Mouse (Mus musculus): ENCODE measurements around the gene Ptgis.

Gene Ptgis

GRCm38 (mm10) chr2:167240008-167240964 lies at the start of gene Ptgis:
TSS of gene Ptgis (minus strand) at chr2:167240604.
- no peaks in the 10 kb centered on the region for H3K36me3 ChIP-seq (ENCODE audit: control insufficient read depth, insufficient read depth, low read length, poor library complexity, severe bottlenecking)
- H3K27me3 ChIP-seq (ENCODE audit: control insufficient read depth, insufficient read depth, low read length, poor library complexity, severe bottlenecking) = no peaks in the 10 kb centered on the region
- no peak for DNase-seq (ENCODE audit: low read depth, low spot score)

- no peak for DNase-seq (ENCODE audit: low read depth, low spot score)
- H3K36me3 ChIP-seq (ENCODE audit: control insufficient read depth, insufficient read depth, low read length, poor library complexity, severe bottlenecking) = no peaks in the 10 kb centered on the region
- no peaks in the 10 kb centered on the region for H3K27me3 ChIP-seq (ENCODE audit: control insufficient read depth, insufficient read depth, low read length, poor library complexity, severe bottlenecking)
These were observed 41.1 kb upstream of the Ptgis start for GRCm38 (mm10) chr2:167281461-167281860.

- no peaks in the 10 kb centered on the region for H3K36me3 ChIP-seq (ENCODE audit: control insufficient read depth, insufficient read depth, low read length, poor library complexity, severe bottlenecking)
- DNase-seq (ENCODE audit: low read depth, low spot score) = no peak
- no peaks in the 10 kb centered on the region for H3K27me3 ChIP-seq (ENCODE audit: control insufficient read depth, insufficient read depth, low read length, poor library complexity, severe bottlenecking)
These were observed 40.5 kb upstream of the Ptgis start for GRCm38 (mm10) chr2:167280986-167281310.

GRCm38 (mm10) chr2:167280090-167280985 lies 39.9 kb upstream of the Ptgis start:
- H3K27me3 ChIP-seq (ENCODE audit: control insufficient read depth, insufficient read depth, low read length, poor library complexity, severe bottlenecking) = no peaks in the 10 kb centered on the region
- no peaks in the 10 kb centered on the region for H3K36me3 ChIP-seq (ENCODE audit: control insufficient read depth, insufficient read depth, low read length, poor library complexity, severe bottlenecking)
- peak; percentile 86 for DNase-seq (ENCODE audit: low read depth, low spot score)

- H3K27me3 ChIP-seq (ENCODE audit: control insufficient read depth, insufficient read depth, low read length, poor library complexity, severe bottlenecking) = no peaks in the 10 kb centered on the region
- peak; percentile 82 for DNase-seq (ENCODE audit: low read depth, low spot score)
These were observed 38.5 kb upstream of the Ptgis start for GRCm38 (mm10) chr2:167278751-167279526.

GRCm38 (mm10) chr2:167278011-167278410 lies 37.6 kb upstream of the Ptgis start:
- Histone ChIP-seq H3K27me3 (ENCODE audit: control insufficient read depth, insufficient read depth, low read length, poor library complexity, severe bottlenecking) (no peaks in the 10 kb centered on the region), H3K36me3 (ENCODE audit: control insufficient read depth, insufficient read depth, low read length, poor library complexity, severe bottlenecking) (no peaks in the 10 kb centered on the region)
- no peak for DNase-seq (ENCODE audit: low read depth, low spot score)

More at GRCm38 (mm10) chr2:167278751-167279526, 38.5 kb upstream of the Ptgis start:
- H3K36me3 ChIP-seq (ENCODE audit: control insufficient read depth, insufficient read depth, low read length, poor library complexity, severe bottlenecking) = no peaks in the 10 kb centered on the region

GRCm38 (mm10) chr2:167277026-167277425 lies 36.6 kb upstream of the Ptgis start:
- Histone ChIP-seq H3K36me3 (ENCODE audit: control insufficient read depth, insufficient read depth, low read length, poor library complexity, severe bottlenecking) (no peaks in the 10 kb centered on the region), H3K27me3 (ENCODE audit: control insufficient read depth, insufficient read depth, low read length, poor library complexity, severe bottlenecking) (no peaks in the 10 kb centered on the region)
- no peak for DNase-seq (ENCODE audit: low read depth, low spot score)

- Histone ChIP-seq H3K27me3 (ENCODE audit: control insufficient read depth, insufficient read depth, low read length, poor library complexity, severe bottlenecking) (no peaks in the 10 kb centered on the region), H3K36me3 (ENCODE audit: control insufficient read depth, insufficient read depth, low read length, poor library complexity, severe bottlenecking) (no peaks in the 10 kb centered on the region)
- no peak for DNase-seq (ENCODE audit: low read depth, low spot score)
These were observed 35.5 kb upstream of the Ptgis start for GRCm38 (mm10) chr2:167275856-167276255.

GRCm38 (mm10) chr2:167274713-167275465 lies 34.5 kb upstream of the Ptgis start:
- H3K36me3 ChIP-seq (ENCODE audit: control insufficient read depth, insufficient read depth, low read length, poor library complexity, severe bottlenecking) = no peaks in the 10 kb centered on the region
- no peak for DNase-seq (ENCODE audit: low read depth, low spot score)

GRCm38 (mm10) chr2:167273206-167273740 lies 32.9 kb upstream of the Ptgis start:
- no peaks in the 10 kb centered on the region for H3K36me3 ChIP-seq (ENCODE audit: control insufficient read depth, insufficient read depth, low read length, poor library complexity, severe bottlenecking)
- DNase-seq (ENCODE audit: low read depth, low spot score) = no peak
- H3K27me3 ChIP-seq (ENCODE audit: control insufficient read depth, insufficient read depth, low read length, poor library complexity, severe bottlenecking) = no peaks in the 10 kb centered on the region

More at GRCm38 (mm10) chr2:167274713-167275465, 34.5 kb upstream of the Ptgis start:
- no peaks in the 10 kb centered on the region for H3K27me3 ChIP-seq (ENCODE audit: control insufficient read depth, insufficient read depth, low read length, poor library complexity, severe bottlenecking)

GRCm38 (mm10) chr2:167272706-167273105 lies 32.3 kb upstream of the Ptgis start:
- Histone ChIP-seq H3K27me3 (ENCODE audit: control insufficient read depth, insufficient read depth, low read length, poor library complexity, severe bottlenecking) (no peaks in the 10 kb centered on the region), H3K36me3 (ENCODE audit: control insufficient read depth, insufficient read depth, low read length, poor library complexity, severe bottlenecking) (no peaks in the 10 kb centered on the region)
- no peak for DNase-seq (ENCODE audit: low read depth, low spot score)

GRCm38 (mm10) chr2:167271121-167271521 lies 30.7 kb upstream of the Ptgis start:
- peak; percentile 80 for DNase-seq (ENCODE audit: low read depth, low spot score)
- no peaks in the 10 kb centered on the region for H3K27me3 ChIP-seq (ENCODE audit: control insufficient read depth, insufficient read depth, low read length, poor library complexity, severe bottlenecking)
- H3K36me3 ChIP-seq (ENCODE audit: control insufficient read depth, insufficient read depth, low read length, poor library complexity, severe bottlenecking) = no peaks in the 10 kb centered on the region

- Histone ChIP-seq H3K36me3 (ENCODE audit: control insufficient read depth, insufficient read depth, low read length, poor library complexity, severe bottlenecking) (no peaks in the 10 kb centered on the region), H3K27me3 (ENCODE audit: control insufficient read depth, insufficient read depth, low read length, poor library complexity, severe bottlenecking) (no peaks in the 10 kb centered on the region)
- DNase-seq (ENCODE audit: low read depth, low spot score) = no peak
These were observed 30.1 kb upstream of the Ptgis start for GRCm38 (mm10) chr2:167270496-167270895.
